Comparison of ENCODE assay signal across 8 mouse cellular contexts in the genomic region with DNA sequence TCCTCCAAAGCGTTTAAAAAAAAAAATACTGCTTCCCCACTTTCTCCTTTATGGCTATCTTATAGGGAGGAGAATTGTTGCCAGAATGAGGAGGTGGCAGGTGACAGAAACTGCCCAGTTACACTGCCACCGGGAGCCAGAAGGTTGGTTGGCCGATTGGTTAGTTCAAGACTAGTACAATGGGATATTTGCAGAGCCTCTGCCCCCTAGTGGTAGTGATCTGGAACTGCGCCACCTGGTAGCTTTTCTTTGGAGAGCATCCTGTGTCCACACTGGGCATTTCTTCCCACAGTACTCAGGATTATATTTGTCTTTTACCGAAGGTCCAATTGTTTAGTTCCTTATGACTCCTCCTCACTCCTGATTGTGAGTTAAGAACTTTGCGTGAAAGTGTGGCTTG. TPM values are rescaled to one million over a fixed set of nuclear protein-coding genes. Genes with fewer than 3 reads are reported as not detected.
DNase-seq lines count a peak whose midpoint lies in the region; ATAC-seq and TF ChIP-seq lines count a peak whose summit lies in the region.

No protein-coding gene starts in this region.

- no peaks in the 10 kb centered on the region for H3K4me1 ChIP-seq in forebrain, postnatal 0 days (ENCODE audit: insufficient read depth)
- H3K4me1 ChIP-seq in forebrain, embryonic 15.5 days, result peaks cover 12% of the 10 kb centered on the region

- WGBS in forebrain, postnatal 0 days, result 31% methylated on average over 6 of the region's 6 CpGs
- 29% methylated on average over 6 of the region's 6 CpGs for WGBS in forebrain, embryonic 15.5 days

- H3K36me3 ChIP-seq in forebrain, postnatal 0 days (ENCODE audit: insufficient read depth), result no peaks in the 10 kb centered on the region
- no peaks in the 10 kb centered on the region for H3K36me3 ChIP-seq in forebrain, embryonic 15.5 days

- H3K27ac ChIP-seq in forebrain, postnatal 0 days (ENCODE audit: low read depth, low read length), result no peak overlapping the region
- no peak overlapping the region for H3K27ac ChIP-seq in forebrain, embryonic 15.5 days (replicated peaks)

- no peak overlapping the region for H3K4me2 ChIP-seq in forebrain, postnatal 0 days (ENCODE audit: low read depth)
- H3K4me2 ChIP-seq in forebrain, embryonic 15.5 days (replicated peaks), result no peak overlapping the region

- H3K4me3 ChIP-seq in forebrain, postnatal 0 days (ENCODE audit: low read depth, low read length), result no peak overlapping the region
- H3K4me3 ChIP-seq in forebrain, embryonic 15.5 days, result no peak overlapping the region

- peak; percentile 40 for DNase-seq in forebrain, postnatal 0 days
- peak; percentile 39 for DNase-seq in ovary, postnatal 14 days (ENCODE audit: low spot score)
- DNase-seq in ovary, postnatal 10 days (ENCODE audit: low spot score), result no peak
- DNase-seq in c-Kit-negative CD71-positive TER-119-positive erythroid progenitor cells, embryonic 14.5 days (ENCODE audit: low read depth, low spot score), result peak; percentile 54
- peak; percentile 78 for DNase-seq in heart, postnatal 4 days
- peak; percentile 75 for DNase-seq in lung, postnatal 36 days
- DNase-seq in thymus, postnatal 0 days (ENCODE audit: low spot score), result peak; percentile 70

- no peaks in the 10 kb centered on the region for H3K9me3 ChIP-seq in forebrain, postnatal 0 days (ENCODE audit: low read length)
- H3K9me3 ChIP-seq in forebrain, embryonic 15.5 days, result no peaks in the 10 kb centered on the region

- no peaks in the 10 kb centered on the region for H3K27me3 ChIP-seq in forebrain, postnatal 0 days (ENCODE audit: insufficient read depth, low read length)
- no peaks in the 10 kb centered on the region for H3K27me3 ChIP-seq in forebrain, embryonic 15.5 days

- peak; percentile 77 for TF ChIP-seq CTCF in forebrain, postnatal 0 days (IDR thresholded peaks at IDR 0.05; ENCODE audit: low read depth)

- H3K9ac ChIP-seq in forebrain, postnatal 0 days, result no peak overlapping the region
- no peak overlapping the region for H3K9ac ChIP-seq in forebrain, embryonic 15.5 days (replicated peaks)

- ATAC-seq in forebrain, postnatal 0 days, result no peak
- no peak for ATAC-seq in forebrain, embryonic 15.5 days (replicated peaks)

RNA-seq across cellular contexts. Expression of a gene that starts 15.9 kb away (rescaled TPM):
- 1.6 and 2.1 TPM in 2 replicates for total RNA-seq in forebrain, postnatal 0 days (2014; rRNA removed)
- polyA plus RNA-seq in forebrain, postnatal 0 days (2015; fragmentation: Nextera tagmentation; extraction: Ambion mirVana), result 1.5 and 1.6 TPM in 2 replicates
- polyA plus RNA-seq in forebrain, embryonic 15.5 days (2015; fragmentation: Nextera tagmentation; extraction: Ambion mirVana), result 0.55 and 0.74 TPM in 2 replicates
- 100 to 1,000 TPM; 330 to 353 TPM for total RNA-seq in heart, postnatal 4 days (2021)
- polyA plus RNA-seq in thymus, postnatal 0 days (2015; fragmentation: Nextera tagmentation; extraction: Ambion mirVana), result 5.2 and 5.6 TPM in 2 replicates

RNA-seq across cellular contexts. Expression of a gene that starts 16.8 kb away (rescaled TPM):
- total RNA-seq in forebrain, postnatal 0 days (2014; rRNA removed), result 22.2 and 26.5 TPM in 2 replicates
- polyA plus RNA-seq in forebrain, postnatal 0 days (2015; fragmentation: Nextera tagmentation; extraction: Ambion mirVana), result 18.9 and 21.3 TPM in 2 replicates
- polyA plus RNA-seq in forebrain, embryonic 15.5 days (2015; fragmentation: Nextera tagmentation; extraction: Ambion mirVana), result 19.2 and 21.9 TPM in 2 replicates
- total RNA-seq in heart, postnatal 4 days (2021), result 1 to 10 TPM; 3.7 to 4.2 TPM
- 1.9 TPM in 2 replicates for polyA plus RNA-seq in thymus, postnatal 0 days (2015; fragmentation: Nextera tagmentation; extraction: Ambion mirVana)

RNA-seq across cellular contexts. Expression of a gene that starts 35.9 kb away (rescaled TPM):
- 5.1 and 11.8 TPM in 2 replicates for total RNA-seq in forebrain, postnatal 0 days (2014; rRNA removed)
- polyA plus RNA-seq in forebrain, postnatal 0 days (2015; fragmentation: Nextera tagmentation; extraction: Ambion mirVana), result 0.82 and 1.3 TPM in 2 replicates
- polyA plus RNA-seq in forebrain, embryonic 15.5 days (2015; fragmentation: Nextera tagmentation; extraction: Ambion mirVana), result 0.69 and 1.1 TPM in 2 replicates
- total RNA-seq in heart, postnatal 4 days (2021), result 1 to 10 TPM; 2.5 to 3.3 TPM
- 0.14 and 0.21 TPM in 2 replicates for polyA plus RNA-seq in thymus, postnatal 0 days (2015; fragmentation: Nextera tagmentation; extraction: Ambion mirVana)

RNA-seq across cellular contexts. Expression of a gene that starts 53.9 kb away (rescaled TPM):
- total RNA-seq in forebrain, postnatal 0 days (2014; rRNA removed), result 140 and 175 TPM in 2 replicates
- 169 and 173 TPM in 2 replicates for polyA plus RNA-seq in forebrain, postnatal 0 days (2015; fragmentation: Nextera tagmentation; extraction: Ambion mirVana)
- polyA plus RNA-seq in forebrain, embryonic 15.5 days (2015; fragmentation: Nextera tagmentation; extraction: Ambion mirVana), result 147 and 153 TPM in 2 replicates
- 10 to 100 TPM; 81.7 to 85.4 TPM for total RNA-seq in heart, postnatal 4 days (2021)
- polyA plus RNA-seq in thymus, postnatal 0 days (2015; fragmentation: Nextera tagmentation; extraction: Ambion mirVana), result 139 and 165 TPM in 2 replicates
